Mouse (Mus musculus): ENCODE results near the gene Ceacam16. TPM values are rescaled to one million over a fixed set of nuclear protein-coding genes. Genes with fewer than 3 reads are reported as not detected.

Gene Ceacam16
- total and polyA plus RNA-seq, 3 experiments = 0.12 to 0.18 TPM; not detected in 1

DNA sequence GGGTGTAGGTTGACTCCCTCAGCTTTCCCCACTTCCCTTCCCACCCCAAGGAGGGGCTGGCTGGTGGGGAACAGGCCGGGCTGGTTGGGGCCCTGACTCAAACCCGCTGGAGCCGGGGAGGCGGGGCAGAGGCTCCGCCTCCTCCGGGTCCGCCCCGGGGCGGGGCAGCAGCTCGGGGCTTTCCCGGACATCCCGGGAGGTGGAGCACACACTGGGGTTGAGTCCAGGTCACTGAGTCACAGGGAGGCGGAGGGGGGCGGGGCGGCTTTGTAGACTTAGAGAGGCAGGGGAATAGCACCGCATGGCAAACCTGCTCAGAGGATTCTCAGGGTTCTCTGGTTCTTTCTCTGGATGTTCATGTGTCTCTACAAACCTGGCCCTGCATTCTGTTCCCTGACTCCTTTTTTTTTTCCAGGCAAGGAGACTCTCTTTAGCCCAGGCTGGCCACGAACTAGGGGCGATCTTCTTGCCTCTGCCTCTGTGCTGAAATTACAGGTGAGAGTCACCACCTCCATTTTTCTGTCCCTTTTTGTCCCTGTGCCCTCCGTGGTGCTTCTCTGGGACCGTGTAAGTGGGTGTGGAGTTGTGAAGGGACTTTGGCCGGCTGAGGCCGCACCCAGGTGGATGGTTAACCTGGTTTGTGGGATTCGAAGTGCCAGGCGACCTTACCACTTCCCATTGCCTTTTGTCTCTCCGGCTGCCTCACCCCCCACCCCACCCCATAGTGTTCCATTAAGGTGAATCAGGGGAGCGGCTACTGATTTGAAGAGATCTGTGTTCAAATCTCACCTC is 36.7 kb downstream of the Ceacam16 start (continued):
- TF ChIP-seq CHD1 (IDR thresholded peaks at IDR 0.05; ENCODE audit: low read depth, low read length) (no peak), MAZ (IDR thresholded peaks at IDR 0.05; ENCODE audit: low read depth, low read length) (peak; percentile 89), CHD2 (IDR thresholded peaks at IDR 0.05; ENCODE audit: low read length) (peak; percentile 49), GABPA (IDR thresholded peaks at IDR 0.05; ENCODE audit: low read depth, low read length) (no peak), MYB (IDR thresholded peaks at IDR 0.05; ENCODE audit: low read depth, low read length) (no peak), HCFC1 (IDR thresholded peaks at IDR 0.05; ENCODE audit: low read depth, low read length) (0 out of 2 replicates have a peak, but pooled peaks have one; percentile 45), MXI1 (IDR thresholded peaks at IDR 0.05; ENCODE audit: low read depth, low read length) (peak; percentile 28; the same call in 1 of the 2 replicates), MAFK (IDR thresholded peaks at IDR 0.05; ENCODE audit: borderline replicate concordance, low read depth, low read length) (no peak), NRF1 (IDR thresholded peaks at IDR 0.05; ENCODE audit: insufficient read depth, low read depth, low read length, poor library complexity, severe bottlenecking) (no peak), KAT2A (conservative IDR thresholded peaks at IDR 0.05; ENCODE audit: low read depth, low read length) (no peak), CTCF (IDR thresholded peaks at IDR 0.05 in 2 of 3, conservative IDR thresholded peaks at IDR 0.05 in 1 of 3; ENCODE audit: control insufficient read depth in 1 of 3, insufficient read depth in 1 of 3, low read depth in 2 of 3, low read length in 3 of 3, poor library complexity in 1 of 3, severe bottlenecking in 1 of 3) (no peak), POLR2A (IDR thresholded peaks at IDR 0.05; ENCODE audit: control insufficient read depth in 1 of 2, insufficient read depth in 1 of 2, low read depth in 1 of 2, low read length in 2 of 2, poor library complexity in 1 of 2) (peak in 1 of 2 experiments; percentile 39; a peak in 1 of 4 replicates), UBTF (IDR thresholded peaks at IDR 0.05; ENCODE audit: borderline replicate concordance, insufficient read depth, low read depth, low read length) (no peak), SIN3A (IDR thresholded peaks at IDR 0.05; ENCODE audit: low read length) (0 out of 2 replicates have a peak, but pooled peaks have one; percentile 57), JUND (IDR thresholded peaks at IDR 0.05; ENCODE audit: low read depth, low read length) (peak; percentile 18; the same call in 1 of the 2 replicates), ZMIZ1 (IDR thresholded peaks at IDR 0.05; ENCODE audit: low read depth, low read length) (0 out of 2 replicates have a peak, but pooled peaks have one; percentile 59), NELFE (IDR thresholded peaks at IDR 0.05; ENCODE audit: low read depth, low read length) (peak; percentile 52; the same call in 1 of the 2 replicates), SMC3 (IDR thresholded peaks at IDR 0.05; ENCODE audit: low read depth, low read length) (no peak), POLR2AphosphoS2 (IDR thresholded peaks at IDR 0.05; ENCODE audit: low read length) (no peak)

GRCm38 (mm10) chr7:19823256-19824181 is 37.6 kb downstream of the Ceacam16 start:
- DNase-seq (ENCODE audit: low read depth, low spot score) = peak; percentile 83
- peaks cover 4 to 19% of the 10 kb centered on the region in 2 experiments for H3K4me1 ChIP-seq (ENCODE audit: control insufficient read depth in 1 of 2, insufficient read depth in 2 of 2, low read length in 2 of 2)
- peak overlapping the region; percentile 76 for H3K9ac ChIP-seq (ENCODE audit: control insufficient read depth, low read depth, low read length, poor library complexity, severe bottlenecking)
- H3K9me3 ChIP-seq (replicated peaks; ENCODE audit: insufficient read depth, low read length) = no peaks in the 10 kb centered on the region
- no peaks in the 10 kb centered on the region; the same call in 1 of the 2 replicates for H3K79me2 ChIP-seq (ENCODE audit: control insufficient read depth, insufficient read depth, low read length, poor library complexity)
- H3K27ac ChIP-seq (ENCODE audit: control insufficient read depth, low read depth, low read length) = peak overlapping the region; percentile 78
- no peaks in the 10 kb centered on the region for H3K27me3 ChIP-seq (ENCODE audit: control insufficient read depth in 1 of 2, insufficient read depth in 2 of 2, low read length in 2 of 2)
- peaks cover 0 to 10% of the 10 kb centered on the region in 2 experiments; a peak in 2 of 4 replicates for H3K36me3 ChIP-seq (ENCODE audit: control insufficient read depth in 1 of 2, insufficient read depth in 2 of 2, low read length in 2 of 2)
- H3K4me3 ChIP-seq (ENCODE audit: control insufficient read depth in 1 of 2, insufficient read depth in 1 of 2, low read depth in 2 of 2, low read length in 2 of 2) = peak overlapping the region; percentile 62
- TF ChIP-seq MYC (IDR thresholded peaks at IDR 0.05; ENCODE audit: low read depth, low read length) (0 out of 2 replicates have a peak, but pooled peaks have one; percentile 6), MAZ (IDR thresholded peaks at IDR 0.05; ENCODE audit: low read depth, low read length) (no peak), MYB (IDR thresholded peaks at IDR 0.05; ENCODE audit: low read depth, low read length) (no peak), ZMIZ1 (IDR thresholded peaks at IDR 0.05; ENCODE audit: low read depth, low read length) (no peak), CTCF (IDR thresholded peaks at IDR 0.05 in 2 of 3, conservative IDR thresholded peaks at IDR 0.05 in 1 of 3; ENCODE audit: control insufficient read depth in 1 of 3, insufficient read depth in 1 of 3, low read depth in 2 of 3, low read length in 3 of 3, poor library complexity in 1 of 3, severe bottlenecking in 1 of 3) (no peak), SMC3 (IDR thresholded peaks at IDR 0.05; ENCODE audit: low read depth, low read length) (no peak), USF1 (IDR thresholded peaks at IDR 0.05; ENCODE audit: low read depth, low read length) (no peak), HCFC1 (IDR thresholded peaks at IDR 0.05; ENCODE audit: low read depth, low read length) (0 out of 2 replicates have a peak, but pooled peaks have one; percentile 12), ZC3H11A (IDR thresholded peaks at IDR 0.05; ENCODE audit: low read depth, low read length) (no peak), POLR2A (IDR thresholded peaks at IDR 0.05; ENCODE audit: control insufficient read depth in 1 of 2, insufficient read depth in 1 of 2, low read depth in 1 of 2, low read length in 2 of 2, poor library complexity in 1 of 2) (0 out of 4 replicates have a peak, but pooled peaks of 1 of the 2 experiments have one; percentile 9), UBTF (IDR thresholded peaks at IDR 0.05; ENCODE audit: borderline replicate concordance, insufficient read depth, low read depth, low read length) (no peak), GATA1 (IDR thresholded peaks at IDR 0.05; ENCODE audit: low read depth, low read length) (peak; percentile 28; the same call in 1 of the 2 replicates), POLR2AphosphoS2 (IDR thresholded peaks at IDR 0.05; ENCODE audit: low read length) (no peak), GABPA (IDR thresholded peaks at IDR 0.05; ENCODE audit: low read depth, low read length) (no peak), BHLHE40 (IDR thresholded peaks at IDR 0.05; ENCODE audit: borderline replicate concordance, low read depth, low read length) (no peak), ELF1 (IDR thresholded peaks at IDR 0.05; ENCODE audit: low read depth, low read length) (no peak), MAX (IDR thresholded peaks at IDR 0.05; ENCODE audit: low read length) (0 out of 2 replicates have a peak, but pooled peaks have one; percentile 11), MEF2A (IDR thresholded peaks at IDR 0.05; ENCODE audit: extremely low read depth, insufficient replicate concordance, low read depth, low read length, poor library complexity, severe bottlenecking) (no peak)
